Mouse (Mus musculus) liver, adult (tissue): ENCODE data around the gene Fndc8.

Experiments
- GATA4 ChIP-seq: IDR thresholded peaks from 2 replicates; pipeline ENCODE4 v1.6.1; 2014; ENCODE audit warnings: mild to moderate bottlenecking, low read length; ENCODE audit not compliant: insufficient replicate concordance

The Fndc8 gene

DNA sequence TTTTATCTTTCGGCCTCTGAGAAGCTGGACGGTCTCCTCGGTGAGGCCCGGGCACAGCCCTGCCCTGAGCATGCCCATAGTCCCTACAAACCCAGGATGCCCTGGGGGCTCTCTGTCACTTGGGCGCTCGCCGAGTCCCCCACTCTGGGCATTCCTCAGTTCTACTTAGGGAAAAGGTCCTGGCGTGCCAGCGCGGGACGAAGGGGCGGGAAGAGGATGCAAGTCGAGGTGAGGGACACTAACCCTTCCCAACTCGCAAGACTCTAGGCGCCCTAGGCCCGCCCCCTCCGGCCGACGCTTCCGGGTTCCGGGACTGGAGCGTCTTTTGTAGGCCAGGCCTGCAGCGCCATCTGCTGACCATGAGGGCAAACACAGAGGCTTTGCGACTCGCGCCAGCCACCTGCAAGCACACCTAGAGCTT is 1.6 kb upstream of the Fndc8 start, which contains the start of gene Rad51d:
Rad51d (minus strand) TSS at position 273 of the 421 bp plus-strand sequence.
- TF ChIP-seq GATA4, result no peak; the same call in 1 of the 2 replicates

DNA sequence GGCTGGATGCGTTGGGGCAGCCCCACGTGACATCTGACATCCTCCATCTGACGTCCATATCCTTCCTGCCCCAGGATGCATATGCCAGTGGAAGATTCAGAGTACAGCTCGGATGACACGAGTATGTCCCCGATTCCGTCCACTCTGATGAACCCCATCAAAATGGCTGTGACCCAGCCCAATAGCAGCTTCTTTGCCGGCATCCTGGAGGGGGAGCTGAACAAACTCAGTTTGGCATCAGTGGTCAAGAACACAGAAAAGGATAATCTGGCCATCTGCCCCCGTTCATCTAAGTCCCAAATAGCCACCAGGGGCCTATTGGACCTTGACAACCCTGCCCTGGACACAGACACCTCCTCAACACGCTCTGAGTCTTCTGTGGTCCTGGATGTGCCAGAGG is 5.6 kb downstream of the Fndc8 start:
- no peak for TF ChIP-seq GATA4

DNA sequence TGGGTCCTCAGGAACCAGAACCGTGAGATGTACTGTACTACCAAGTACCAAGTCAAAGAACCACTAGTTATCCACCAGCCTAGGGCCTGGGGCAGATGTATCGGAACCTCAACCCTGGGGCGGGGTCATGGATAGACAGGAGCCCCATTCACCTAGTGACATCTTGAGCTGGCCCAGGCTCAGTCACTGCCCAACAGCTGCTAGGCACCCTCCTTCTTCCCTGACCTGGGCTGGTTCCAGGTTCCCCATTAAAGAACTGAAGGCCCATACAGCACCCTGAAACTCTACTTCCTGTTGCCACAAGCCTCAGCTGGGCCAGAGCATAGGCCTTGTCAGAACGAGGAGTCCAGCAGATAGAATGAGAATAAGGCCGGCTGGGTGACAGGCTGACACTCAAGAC is 7.8 kb downstream of the Fndc8 start:
- no peak for TF ChIP-seq GATA4

DNA sequence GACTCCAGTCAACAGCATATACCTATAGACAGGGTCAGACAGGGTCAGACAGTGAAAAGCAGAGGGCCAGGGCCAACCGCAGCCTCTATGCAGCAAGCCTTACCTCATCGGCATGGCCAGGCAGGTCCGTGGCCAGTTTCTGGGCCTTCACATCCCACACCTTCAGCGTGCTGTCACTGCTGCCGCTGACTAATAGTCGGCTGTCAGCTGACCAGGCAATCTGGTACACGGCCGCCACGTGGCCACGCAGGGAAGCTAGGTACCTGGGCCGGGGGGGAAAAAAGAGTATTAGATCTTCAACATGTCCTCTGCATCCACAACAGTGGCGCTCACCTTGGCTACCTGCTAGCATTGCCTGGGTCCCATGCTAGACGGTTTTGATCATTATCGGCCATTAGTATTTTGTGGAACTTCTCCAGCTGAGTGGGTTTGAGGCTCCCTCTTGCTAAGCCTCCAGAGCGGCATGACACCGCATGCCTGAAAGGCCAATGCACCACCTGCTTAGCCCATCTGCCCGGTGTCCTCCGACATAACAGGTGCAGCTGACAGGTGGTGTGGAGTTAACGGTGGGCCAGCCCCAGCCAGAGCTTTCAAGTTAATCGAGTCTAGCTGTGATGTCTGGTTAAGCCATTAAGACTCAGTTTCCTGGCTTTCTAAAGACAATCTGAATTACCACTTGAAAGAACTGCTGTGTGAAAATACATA is 9.8 kb downstream of the Fndc8 start:
- TF ChIP-seq GATA4, result no peak

DNA sequence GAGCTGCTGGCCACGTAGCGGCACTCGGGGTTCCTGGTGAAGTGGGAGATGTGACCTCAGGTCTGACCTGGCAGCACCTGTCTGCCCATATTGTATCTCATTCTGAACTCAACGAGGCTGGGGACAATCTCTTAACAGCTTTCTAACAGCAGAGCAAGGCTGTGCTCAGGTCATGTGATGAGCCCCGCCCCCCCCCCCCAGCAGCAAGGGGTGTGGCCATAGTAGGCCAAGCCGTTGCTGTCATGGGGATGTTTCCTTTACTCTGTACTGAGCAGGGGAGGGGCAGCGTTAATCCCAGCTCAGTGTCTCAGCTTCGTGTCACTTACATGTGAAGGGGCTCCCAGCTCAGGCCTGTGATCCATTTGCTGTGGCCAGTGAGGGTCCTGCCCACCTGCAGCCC is 13.0 kb downstream of the Fndc8 start:
- no peak for TF ChIP-seq GATA4

DNA sequence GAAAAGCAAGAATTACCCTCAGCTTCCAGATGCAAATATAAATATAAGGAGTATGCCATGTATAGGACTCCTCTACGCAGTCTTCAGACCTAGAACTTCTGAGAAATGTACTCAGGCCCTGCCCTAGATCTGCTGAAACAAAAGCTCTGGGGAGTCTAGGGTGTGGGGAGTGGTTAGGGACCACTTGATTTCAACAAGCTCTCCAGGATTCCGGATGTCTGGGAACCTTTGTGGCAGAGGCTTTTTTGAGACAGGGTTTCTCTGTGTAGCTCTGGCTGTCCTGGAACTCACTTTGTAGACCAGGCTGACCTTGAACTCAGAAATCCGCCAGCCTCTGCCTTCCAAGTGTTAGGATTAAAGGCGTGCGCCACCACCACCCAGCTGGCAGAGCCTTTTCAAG is 13.9 kb downstream of the Fndc8 start:
- TF ChIP-seq GATA4, result no peak

DNA sequence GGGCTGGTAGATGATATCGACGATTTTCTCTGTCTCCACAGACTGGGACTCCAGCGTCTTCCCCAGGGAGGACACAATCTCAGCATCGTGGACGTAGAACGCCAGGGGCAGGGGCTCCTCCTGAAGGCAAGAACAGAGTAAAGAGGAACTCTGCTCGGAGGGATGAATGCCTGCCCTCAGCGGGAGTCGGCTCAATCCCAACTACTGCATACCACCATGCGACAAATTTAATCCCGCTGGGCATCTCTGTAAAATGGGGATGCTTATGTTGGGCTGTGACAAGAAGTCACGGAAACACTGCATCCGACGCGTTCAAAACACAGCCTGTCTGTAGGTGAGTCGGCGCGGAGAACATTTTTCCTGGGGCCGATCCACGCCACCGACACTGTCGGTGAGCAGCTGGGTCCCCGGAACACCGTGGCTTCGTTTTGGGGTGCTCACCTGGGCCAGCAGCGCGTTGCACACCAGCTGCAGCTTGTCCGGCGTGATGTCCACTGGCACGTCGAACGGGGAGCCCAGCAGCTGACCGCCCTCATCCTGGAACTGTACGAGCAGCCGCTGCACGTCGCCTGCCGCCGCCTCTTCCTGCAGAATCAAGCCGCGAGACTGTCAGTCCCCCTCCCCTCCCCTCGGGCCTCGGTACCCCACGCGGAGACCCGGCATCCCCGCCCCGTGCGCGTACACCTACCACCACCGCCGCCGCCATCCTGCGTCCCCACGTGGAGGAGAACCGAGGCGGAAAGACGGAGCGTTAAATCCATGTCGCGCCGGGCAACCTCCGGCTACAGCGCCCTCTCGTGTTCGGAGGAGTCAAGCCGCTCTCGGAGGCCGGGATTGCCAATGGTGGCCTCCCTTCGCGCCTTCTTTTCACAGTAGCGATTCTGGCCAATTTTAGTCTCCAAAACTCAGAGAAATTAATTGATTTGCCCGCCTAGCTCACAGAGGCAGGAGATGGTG is 16.0 kb downstream of the Fndc8 start, which contains the start of gene Nle1:
Nle1 (minus strand) TSS at position 761 of the 957 bp plus-strand sequence.
- TF ChIP-seq GATA4, result no peak; the same call in 1 of the 2 replicates

DNA sequence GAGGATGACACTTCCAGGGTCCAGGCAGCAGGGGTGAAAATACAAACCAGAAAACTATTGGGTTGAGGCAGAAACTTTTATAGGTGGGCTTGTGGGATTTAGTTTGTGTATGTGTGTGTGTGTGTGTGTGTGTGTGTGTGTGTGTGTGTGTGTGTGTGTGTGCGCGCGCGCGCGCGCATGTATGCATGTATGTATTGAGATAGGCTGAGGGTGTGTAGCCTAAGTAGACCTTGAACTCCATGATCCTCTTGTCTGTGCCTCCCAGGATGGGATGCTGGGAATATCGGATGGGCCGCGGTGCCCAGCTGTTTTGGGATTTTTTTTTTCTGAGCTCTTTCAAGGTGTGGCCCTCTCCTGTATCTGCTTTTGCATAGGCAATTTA is 16.7 kb downstream of the Fndc8 start:
- no peak for TF ChIP-seq GATA4

DNA sequence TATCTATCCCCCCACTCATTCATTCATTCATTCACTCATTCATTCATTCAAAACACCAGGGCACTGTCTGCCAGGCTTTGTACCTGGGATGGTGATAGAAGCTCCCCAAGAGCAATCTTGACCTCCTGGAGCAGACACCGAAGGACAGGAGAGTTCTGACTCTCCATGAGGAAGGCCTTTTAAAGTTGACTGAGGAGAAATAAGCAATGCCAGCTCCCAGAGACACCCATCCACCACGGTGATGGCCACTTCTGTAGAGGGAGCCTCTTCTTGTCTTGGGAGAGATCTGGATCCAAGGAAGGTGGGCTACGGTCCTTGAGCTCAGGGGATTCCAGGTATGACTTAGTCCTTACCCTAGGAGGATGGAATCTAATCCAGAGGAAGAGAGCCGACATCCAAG is 18.3 kb downstream of the Fndc8 start, which contains the start of gene Unc45b:
Unc45b (plus strand) TSS at position 301 of the 400 bp plus-strand sequence.
- no peak for TF ChIP-seq GATA4

DNA sequence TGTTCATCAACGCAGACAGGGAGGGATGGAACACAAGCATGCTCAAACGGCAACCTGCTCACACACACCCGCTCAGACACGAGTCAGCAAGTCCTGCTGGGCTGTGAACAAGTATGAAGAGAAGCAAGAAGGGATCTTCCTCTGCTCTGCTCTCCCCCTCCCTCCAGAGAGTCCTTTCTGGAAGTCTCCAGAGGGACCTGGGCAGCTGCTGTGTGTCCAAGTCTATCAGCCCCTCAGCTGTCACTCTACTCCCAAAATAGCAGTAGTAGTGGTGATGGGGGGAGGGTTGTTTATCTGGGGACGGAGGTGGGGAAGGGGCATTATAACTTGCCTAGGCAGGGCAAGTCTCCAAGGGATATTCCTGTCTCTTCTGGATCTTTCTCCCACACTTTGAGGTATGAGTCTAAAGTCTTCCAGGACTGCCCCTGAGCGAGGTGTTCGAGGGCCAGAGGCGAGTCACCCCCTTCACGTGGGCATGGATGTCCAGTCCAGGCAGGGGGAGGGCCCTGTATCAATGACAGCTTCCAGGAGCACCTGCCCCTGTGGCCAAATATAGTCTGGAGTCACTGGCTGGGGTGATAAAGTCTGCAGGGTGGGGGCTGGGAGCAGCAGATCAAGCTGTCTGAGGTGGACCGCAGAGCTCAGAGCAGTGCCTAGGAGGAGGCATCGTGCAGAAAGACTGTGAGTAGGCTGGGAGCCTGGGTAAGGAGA is 18.9 kb downstream of the Fndc8 start:
- TF ChIP-seq GATA4, result no peak

DNA sequence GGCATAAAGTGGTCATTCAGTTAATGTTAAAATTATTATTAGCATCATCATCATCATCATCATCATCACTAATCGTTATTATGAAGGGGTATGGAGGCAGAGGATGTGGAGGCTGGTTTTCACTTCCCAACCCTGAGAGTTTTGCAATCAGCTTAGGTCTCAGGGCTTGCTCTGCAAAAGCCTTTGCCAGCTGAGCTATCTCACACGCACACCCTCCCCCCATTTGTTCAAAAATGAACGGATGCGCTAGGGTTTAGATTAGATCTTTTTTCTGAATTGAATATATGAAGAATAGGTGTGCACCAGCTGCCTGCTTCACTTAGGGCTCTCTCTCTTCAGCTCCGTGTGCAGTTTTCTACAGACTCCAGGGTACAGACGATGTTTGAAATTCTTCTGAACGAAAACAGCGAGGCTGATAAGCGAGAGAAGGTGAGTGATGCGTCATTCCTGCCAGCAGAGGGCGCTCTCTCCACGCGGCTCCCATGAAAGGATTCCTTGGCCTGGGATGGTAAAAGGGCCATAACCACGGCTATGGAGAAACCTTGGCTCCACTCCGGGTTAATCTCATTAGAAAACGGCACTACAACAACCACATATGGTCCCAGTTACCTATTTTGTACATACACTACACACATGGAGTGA is 22.9 kb downstream of the Fndc8 start:
- TF ChIP-seq GATA4, result no peak

DNA sequence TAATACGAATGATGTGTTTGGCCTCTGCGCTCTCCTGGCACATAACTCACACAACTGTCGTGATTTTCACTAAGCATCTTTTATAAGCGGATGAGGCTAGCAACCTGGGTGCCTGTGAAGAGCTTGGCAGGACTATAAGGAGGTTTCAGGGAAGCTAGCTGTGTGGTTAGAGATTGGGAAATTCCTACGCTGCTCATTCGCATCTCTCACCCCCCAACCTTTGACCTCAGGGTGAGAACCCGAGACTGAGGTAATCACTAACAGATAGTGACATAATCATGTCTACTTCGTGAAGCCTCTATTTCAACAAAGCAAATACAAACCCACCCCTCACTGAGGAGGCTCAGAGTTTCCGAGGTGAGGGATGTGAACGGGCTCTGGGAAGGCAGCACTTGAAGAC is 28.8 kb downstream of the Fndc8 start:
- TF ChIP-seq GATA4, result no peak

DNA sequence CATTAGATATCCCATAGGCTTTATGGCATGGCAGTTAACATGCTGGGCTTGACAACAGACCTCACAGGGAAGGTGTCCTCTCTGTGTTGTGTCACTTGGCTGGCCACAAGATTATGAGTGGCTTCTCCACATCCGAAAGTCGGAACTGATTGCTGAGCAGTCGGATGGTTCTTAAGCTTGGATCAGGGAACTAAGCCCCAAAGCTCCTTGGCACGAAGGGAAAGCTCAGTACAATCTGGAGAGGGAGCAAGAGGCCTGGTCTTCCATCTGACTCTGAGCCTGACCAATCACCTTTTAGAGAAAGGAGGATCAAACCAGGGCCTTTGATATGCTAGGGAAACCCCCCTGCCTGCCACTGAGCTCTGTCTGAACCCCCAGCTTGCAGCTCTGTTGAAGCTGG is 29.8 kb downstream of the Fndc8 start:
- no peak for TF ChIP-seq GATA4

DNA sequence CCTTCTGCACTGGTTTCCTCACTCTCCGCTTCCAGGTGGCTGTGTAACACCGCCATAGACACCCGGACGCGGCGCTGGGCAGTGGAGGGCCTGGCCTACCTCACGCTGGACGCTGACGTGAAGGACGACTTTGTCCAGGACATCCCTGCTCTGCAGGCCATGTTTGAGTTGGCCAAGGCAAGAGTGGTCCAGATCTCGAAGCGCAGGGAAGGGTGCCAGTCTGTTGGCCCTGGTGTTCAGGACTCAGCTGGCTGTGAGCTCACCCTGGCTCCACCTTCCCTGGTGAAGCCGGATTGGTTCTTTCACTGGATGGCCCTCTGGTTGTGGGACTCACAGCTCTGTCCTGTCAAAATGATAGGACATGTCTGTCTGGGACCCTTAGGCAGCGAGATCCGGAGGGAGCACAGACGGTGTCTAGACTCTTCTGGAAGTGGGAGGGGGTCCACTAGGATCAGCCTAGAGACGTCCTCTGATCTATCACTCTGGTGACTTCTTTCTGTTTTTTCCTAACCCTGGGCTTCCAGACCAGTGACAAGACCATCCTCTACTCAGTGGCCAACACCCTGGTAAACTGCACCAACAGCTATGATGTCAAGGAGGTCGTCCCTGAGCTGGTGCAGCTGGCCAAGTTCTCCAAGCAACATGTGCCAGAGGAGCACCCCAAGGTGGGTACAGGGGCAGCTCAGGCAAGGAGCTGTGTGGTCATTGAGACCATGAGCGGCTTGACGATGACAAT is 37.1 kb downstream of the Fndc8 start:
- TF ChIP-seq GATA4, result no peak
